Mouse (Mus musculus): ENCODE measurements at regions not wholly inside any gene's neighbourhood (a gene's known extent, or its start where the extent isn't known, plus 50 kb on each side); places are given as distances from the start of the nearest gene placed in this dataset.

DNA sequence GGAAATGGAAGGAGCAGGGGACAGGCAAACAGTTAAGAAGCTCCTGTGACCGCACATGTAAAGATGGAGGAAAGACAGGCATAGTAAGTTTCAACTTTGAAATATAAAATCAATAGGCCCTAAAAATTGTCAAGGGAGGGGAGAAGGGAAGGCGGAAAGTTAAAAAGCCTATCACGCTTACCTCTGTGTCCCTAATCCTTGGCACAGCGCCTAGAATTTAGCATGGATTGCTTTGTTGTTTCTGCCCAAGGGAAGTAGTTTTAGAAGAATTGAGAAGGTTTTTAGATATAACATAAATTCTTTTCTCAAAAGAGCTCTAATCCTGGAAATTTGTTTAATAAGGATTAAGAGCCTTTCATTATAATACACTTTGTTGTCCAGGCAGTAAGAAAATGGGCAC lies 300.6 kb upstream of the Epha4 start:
- no peak for ATAC-seq (ENCODE audit: insufficient read depth)
- 79% methylated on average over 4 of the region's 4 CpGs for WGBS (ENCODE audit: insufficient replicate concordance)
- H3K27me3 ChIP-seq (ENCODE audit: control insufficient read depth, insufficient read depth, low read length), result no peaks in the 10 kb centered on the region
- H3K4me3 ChIP-seq (ENCODE audit: insufficient read depth in 1 of 2, low read depth in 2 of 2, low read length in 2 of 2), result no peak overlapping the region
- H3K27ac ChIP-seq, result no peak overlapping the region
- H3K4me2 ChIP-seq (ENCODE audit: low read depth), result no peak overlapping the region
- DNase-seq (ENCODE audit: low read depth in 3 of 3, low spot score in 3 of 3), result no peak
- H3K36me3 ChIP-seq (replicated peaks; ENCODE audit: control insufficient read depth, insufficient read depth, low read depth), result no peaks in the 10 kb centered on the region
- H3K9ac ChIP-seq (replicated peaks), result no peak overlapping the region
- no peaks in the 10 kb centered on the region for H3K9me3 ChIP-seq (ENCODE audit: control insufficient read depth, low read length)
- no peaks in the 10 kb centered on the region for H3K4me1 ChIP-seq (replicated peaks; ENCODE audit: control insufficient read depth in 2 of 2, insufficient read depth in 2 of 2, low read length in 1 of 2)
- TF ChIP-seq CTCF (IDR thresholded peaks at IDR 0.05; ENCODE audit: low read depth), result no peak
- no peak for TF ChIP-seq EP300 (IDR thresholded peaks at IDR 0.05; ENCODE audit: low read depth)

- TF ChIP-seq EP300 (IDR thresholded peaks at IDR 0.05; ENCODE audit: low read depth) (no peak), CTCF (IDR thresholded peaks at IDR 0.05; ENCODE audit: low read depth) (no peak)
- Histone ChIP-seq H3K36me3 (replicated peaks; ENCODE audit: control insufficient read depth, insufficient read depth, low read depth) (no peaks in the 10 kb centered on the region), H3K4me3 (ENCODE audit: insufficient read depth in 1 of 2, low read depth in 2 of 2, low read length in 2 of 2) (no peak overlapping the region), H3K27me3 (ENCODE audit: control insufficient read depth, insufficient read depth, low read length) (no peaks in the 10 kb centered on the region), H3K4me2 (ENCODE audit: low read depth) (no peak overlapping the region), H3K4me1 (replicated peaks; ENCODE audit: control insufficient read depth in 2 of 2, insufficient read depth in 2 of 2, low read length in 1 of 2) (no peaks in the 10 kb centered on the region), H3K9ac (replicated peaks) (no peak overlapping the region), H3K9me3 (ENCODE audit: control insufficient read depth, low read length) (no peaks in the 10 kb centered on the region), H3K27ac (no peak overlapping the region)
- DNase-seq (ENCODE audit: low read depth in 3 of 3, low spot score in 3 of 3), result no peak
- ATAC-seq (ENCODE audit: insufficient read depth), result no peak
Measured at GRCm38 (mm10) chr1:77811573-77811972, 296.7 kb upstream of the Epha4 start.

DNA sequence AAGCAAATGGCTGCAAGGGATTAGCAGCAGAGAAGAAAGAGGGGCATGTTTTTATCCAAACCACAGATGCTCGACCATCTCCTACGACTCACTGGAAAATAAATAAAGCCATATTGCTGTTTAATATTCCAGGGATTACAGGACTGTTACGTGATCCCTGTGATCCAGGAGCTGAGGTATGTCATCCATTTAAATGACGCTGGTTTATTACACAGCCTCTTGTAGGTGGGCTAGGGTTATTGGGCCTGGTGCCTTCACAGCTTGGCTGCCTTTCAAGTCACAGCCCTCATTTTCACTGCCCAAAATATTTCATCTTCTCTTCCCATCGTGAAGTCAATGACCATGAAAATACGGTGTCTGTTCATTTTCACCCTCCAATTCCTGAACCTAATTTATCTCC lies 276.1 kb upstream of the Epha4 start:
- WGBS (ENCODE audit: insufficient replicate concordance), result 61% methylated on average over 6 of the region's 6 CpGs
- DNase-seq (ENCODE audit: low read depth in 3 of 3, low spot score in 3 of 3), result no peak
- no peaks in the 10 kb centered on the region for H3K27me3 ChIP-seq (ENCODE audit: control insufficient read depth, insufficient read depth, low read length)
- H3K36me3 ChIP-seq (replicated peaks; ENCODE audit: control insufficient read depth, insufficient read depth, low read depth), result no peaks in the 10 kb centered on the region
- no peak overlapping the region for H3K27ac ChIP-seq
- no peak for ATAC-seq (ENCODE audit: insufficient read depth)
- H3K4me2 ChIP-seq (ENCODE audit: low read depth), result no peak overlapping the region
- no peaks in the 10 kb centered on the region for H3K4me1 ChIP-seq (replicated peaks; ENCODE audit: control insufficient read depth in 2 of 2, insufficient read depth in 2 of 2, low read length in 1 of 2)
- H3K9me3 ChIP-seq (ENCODE audit: control insufficient read depth, low read length), result no peaks in the 10 kb centered on the region
- H3K4me3 ChIP-seq (ENCODE audit: insufficient read depth in 1 of 2, low read depth in 2 of 2, low read length in 2 of 2), result no peak overlapping the region
- no peak overlapping the region for H3K9ac ChIP-seq (replicated peaks)
- no peak for TF ChIP-seq CTCF (IDR thresholded peaks at IDR 0.05; ENCODE audit: low read depth)
- no peak for TF ChIP-seq EP300 (IDR thresholded peaks at IDR 0.05; ENCODE audit: low read depth)

- WGBS (ENCODE audit: insufficient replicate concordance), result 57% methylated on average over 3 of the region's 3 CpGs
- Histone ChIP-seq H3K9me3 (ENCODE audit: control insufficient read depth, low read length) (no peaks in the 10 kb centered on the region), H3K4me2 (ENCODE audit: low read depth) (no peak overlapping the region), H3K4me1 (replicated peaks; ENCODE audit: control insufficient read depth in 2 of 2, insufficient read depth in 2 of 2, low read length in 1 of 2) (no peaks in the 10 kb centered on the region), H3K27ac (no peak overlapping the region), H3K4me3 (ENCODE audit: insufficient read depth in 1 of 2, low read depth in 2 of 2, low read length in 2 of 2) (no peak overlapping the region), H3K36me3 (replicated peaks; ENCODE audit: control insufficient read depth, insufficient read depth, low read depth) (no peaks in the 10 kb centered on the region), H3K27me3 (ENCODE audit: control insufficient read depth, insufficient read depth, low read length) (no peaks in the 10 kb centered on the region), H3K9ac (replicated peaks) (no peak overlapping the region)
- ATAC-seq (ENCODE audit: insufficient read depth), result no peak
- TF ChIP-seq CTCF (IDR thresholded peaks at IDR 0.05; ENCODE audit: low read depth) (no peak), EP300 (IDR thresholded peaks at IDR 0.05; ENCODE audit: low read depth) (no peak)
- no peak for DNase-seq (ENCODE audit: low read depth in 3 of 3, low spot score in 3 of 3)
Measured at GRCm38 (mm10) chr1:77754326-77754725, 239.4 kb upstream of the Epha4 start.

- H3K4me3 ChIP-seq (ENCODE audit: insufficient read depth in 1 of 2, low read depth in 2 of 2, low read length in 2 of 2), result no peak overlapping the region
- no peaks in the 10 kb centered on the region for H3K4me1 ChIP-seq (replicated peaks; ENCODE audit: control insufficient read depth in 2 of 2, insufficient read depth in 2 of 2, low read length in 1 of 2)
- 45% methylated on average over 2 of the region's 2 CpGs for WGBS (ENCODE audit: insufficient replicate concordance)
- H3K27ac ChIP-seq, result no peak overlapping the region
- ATAC-seq (ENCODE audit: insufficient read depth) (no peak), DNase-seq (ENCODE audit: low read depth in 3 of 3, low spot score in 3 of 3) (no peak)
- no peak overlapping the region for H3K9ac ChIP-seq (replicated peaks)
- no peak overlapping the region for H3K4me2 ChIP-seq (ENCODE audit: low read depth)
- no peaks in the 10 kb centered on the region for H3K9me3 ChIP-seq (ENCODE audit: control insufficient read depth, low read length)
- no peaks in the 10 kb centered on the region for H3K36me3 ChIP-seq (replicated peaks; ENCODE audit: control insufficient read depth, insufficient read depth, low read depth)
- no peak for TF ChIP-seq CTCF (IDR thresholded peaks at IDR 0.05; ENCODE audit: low read depth)
- no peak for TF ChIP-seq EP300 (IDR thresholded peaks at IDR 0.05; ENCODE audit: low read depth)
- no peaks in the 10 kb centered on the region for H3K27me3 ChIP-seq (ENCODE audit: control insufficient read depth, insufficient read depth, low read length)
Measured at GRCm38 (mm10) chr1:77748483-77749465, 233.9 kb upstream of the Epha4 start.

All from liver, embryonic 14.5 days (tissue).